Mouse (Mus musculus): ENCODE measurements around the gene Slc2a9. TPM values are rescaled to one million over a fixed set of nuclear protein-coding genes. Genes with fewer than 3 reads are reported as not detected.

Gene Slc2a9
- polyA plus RNA-seq, 1 experiment from 2014 or later: 0.23 TPM

DNA sequence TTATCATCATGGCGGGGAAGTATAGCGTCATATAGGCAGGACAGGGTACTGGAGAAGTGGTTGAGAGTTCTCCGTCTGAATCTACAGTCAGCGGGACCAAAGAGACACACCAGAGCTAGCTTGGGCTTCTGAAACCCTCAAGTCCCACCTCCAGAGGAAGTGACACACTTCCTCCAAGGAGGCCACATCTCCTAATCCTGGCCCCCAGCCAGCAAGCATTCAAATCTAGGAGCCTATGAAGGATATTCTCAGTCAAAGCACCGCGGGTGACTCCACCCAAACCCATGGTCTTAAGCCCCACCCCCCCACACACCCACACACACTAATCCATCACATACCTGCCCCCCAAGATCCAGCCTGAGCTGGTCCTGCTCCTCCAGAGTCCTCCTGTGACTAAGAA lies 9.1 kb downstream of the Slc2a9 start:
- H3K9ac ChIP-seq (ENCODE audit: low read depth, low read length): no peak overlapping the region
- H3K9me3 ChIP-seq (replicated peaks; ENCODE audit: control insufficient read depth, low read length, poor library complexity, severe bottlenecking): no peaks in the 10 kb centered on the region
- ATAC-seq: no peak
- H3K4me3 ChIP-seq (ENCODE audit: low read depth, low read length): no peak overlapping the region
- no peak overlapping the region for H3K27ac ChIP-seq (ENCODE audit: low read length)
- no peak overlapping the region for H3K4me2 ChIP-seq (ENCODE audit: low read length)
- no peaks in the 10 kb centered on the region for H3K36me3 ChIP-seq (ENCODE audit: control insufficient read depth, insufficient read depth, low read length)
- H3K27me3 ChIP-seq (ENCODE audit: control insufficient read depth, insufficient read depth, low read depth, low read length): no peaks in the 10 kb centered on the region
- 97% methylated on average over 6 of the region's 6 CpGs for WGBS
- H3K4me1 ChIP-seq (ENCODE audit: control insufficient read depth, insufficient read depth, low read length): no peaks in the 10 kb centered on the region

DNA sequence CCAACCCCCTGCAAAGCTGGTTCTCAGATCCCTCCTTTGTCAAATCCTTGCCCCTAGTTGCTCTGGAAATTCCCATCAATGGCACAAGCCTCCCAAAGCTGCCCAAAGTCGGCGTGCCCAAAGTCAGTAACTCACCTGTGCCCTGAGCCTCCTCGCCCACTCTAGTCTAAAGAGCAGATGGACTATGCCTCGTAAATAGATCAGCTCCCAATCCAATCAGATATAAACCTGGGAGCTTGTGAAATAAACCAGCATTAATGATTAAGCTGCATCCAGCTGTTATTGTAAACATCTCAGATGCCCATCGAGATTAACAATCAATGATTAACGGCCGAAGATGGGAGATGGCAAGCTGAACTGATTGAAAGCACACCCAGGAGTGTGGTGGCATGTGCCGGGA lies 11.2 kb downstream of the Slc2a9 start:
- 86% methylated on average over 8 of the region's 8 CpGs for WGBS
- no peak for ATAC-seq
- Histone ChIP-seq H3K27me3 (ENCODE audit: control insufficient read depth, insufficient read depth, low read depth, low read length) (no peaks in the 10 kb centered on the region), H3K4me2 (ENCODE audit: low read length) (no peak overlapping the region), H3K4me1 (ENCODE audit: control insufficient read depth, insufficient read depth, low read length) (no peaks in the 10 kb centered on the region), H3K27ac (ENCODE audit: low read length) (no peak overlapping the region), H3K4me3 (ENCODE audit: low read depth, low read length) (no peak overlapping the region), H3K9me3 (replicated peaks; ENCODE audit: control insufficient read depth, low read length, poor library complexity, severe bottlenecking) (no peaks in the 10 kb centered on the region), H3K9ac (ENCODE audit: low read depth, low read length) (no peak overlapping the region), H3K36me3 (ENCODE audit: control insufficient read depth, insufficient read depth, low read length) (no peaks in the 10 kb centered on the region)

DNA sequence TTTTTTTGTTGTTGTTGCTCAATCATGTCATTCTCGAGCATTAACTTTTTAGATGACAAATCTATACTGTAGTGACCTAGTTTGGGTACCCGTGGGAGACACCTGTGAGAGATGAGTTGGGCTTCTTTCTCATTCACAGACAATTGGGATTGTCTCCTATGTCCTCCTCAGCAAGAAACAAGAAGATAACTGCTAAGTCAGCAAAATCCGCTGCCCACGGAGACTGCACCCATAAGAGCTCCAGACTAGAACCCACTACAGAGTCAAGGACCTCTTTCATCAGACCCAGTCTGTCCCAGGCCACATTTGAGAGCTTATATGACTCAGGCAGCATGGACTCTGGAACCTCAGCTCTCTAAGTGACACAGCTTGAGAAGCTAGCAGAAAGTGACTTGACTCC lies 13.2 kb downstream of the Slc2a9 start:
- H3K27ac ChIP-seq (ENCODE audit: low read length): no peak overlapping the region
- WGBS: 92% methylated on average over 4 of the region's 4 CpGs

DNA sequence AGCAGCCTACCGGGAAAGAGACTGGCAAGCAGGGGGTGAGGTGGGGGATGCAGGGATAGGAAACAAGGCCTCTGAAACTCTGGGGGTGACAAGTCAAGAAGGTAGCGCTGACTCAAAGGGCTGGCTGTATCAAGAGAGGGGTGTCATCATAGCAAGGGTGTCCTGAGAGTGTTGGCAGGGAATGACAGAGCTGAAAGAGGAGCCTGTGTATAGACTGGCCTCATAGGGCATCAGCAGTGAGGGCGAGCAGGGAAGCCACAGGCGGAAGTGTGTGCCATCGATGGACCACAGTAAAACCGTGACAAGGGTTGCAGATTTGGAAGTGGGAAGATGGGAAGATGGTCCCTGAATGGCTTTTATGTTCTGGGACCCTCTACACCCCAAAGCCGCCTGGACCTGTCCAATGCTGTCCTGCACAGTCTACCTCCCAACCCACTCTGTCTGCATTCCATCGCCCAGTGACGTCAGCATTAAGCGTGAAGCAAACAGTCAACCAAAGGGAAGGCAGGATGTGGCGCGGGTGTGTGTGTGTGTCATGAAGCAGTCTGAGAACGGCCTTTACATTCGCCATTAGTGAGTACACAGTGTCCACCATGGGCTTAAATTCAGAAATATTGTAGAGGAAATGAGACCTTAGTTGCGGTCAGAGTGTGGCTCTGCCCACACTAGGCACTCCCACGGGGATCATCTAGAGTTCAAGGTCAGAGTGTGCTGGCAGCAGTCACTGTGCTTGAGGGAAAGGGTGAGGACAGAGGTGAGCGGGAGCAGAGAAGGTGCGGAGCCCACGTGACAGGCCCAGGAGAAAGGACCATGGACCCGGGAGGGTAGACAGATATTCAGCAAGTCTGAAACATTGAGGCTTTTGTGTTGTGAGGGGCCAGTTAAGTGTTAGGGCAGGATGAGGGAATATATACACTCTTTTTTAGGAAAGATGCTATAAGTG lies 14.0 kb downstream of the Slc2a9 start:
- H3K27me3 ChIP-seq (ENCODE audit: control insufficient read depth, insufficient read depth, low read depth, low read length): no peaks in the 10 kb centered on the region
- ATAC-seq: no peak
- H3K36me3 ChIP-seq (ENCODE audit: control insufficient read depth, insufficient read depth, low read length): no peaks in the 10 kb centered on the region
- no peak overlapping the region for H3K27ac ChIP-seq (ENCODE audit: low read length)
- no peak overlapping the region for H3K9ac ChIP-seq (ENCODE audit: low read depth, low read length)
- WGBS: 87% methylated on average over 20 of the region's 20 CpGs
- H3K4me3 ChIP-seq (ENCODE audit: low read depth, low read length): no peak overlapping the region
- H3K4me2 ChIP-seq (ENCODE audit: low read length): no peak overlapping the region
- H3K4me1 ChIP-seq (ENCODE audit: control insufficient read depth, insufficient read depth, low read length): no peaks in the 10 kb centered on the region
- no peaks in the 10 kb centered on the region for H3K9me3 ChIP-seq (replicated peaks; ENCODE audit: control insufficient read depth, low read length, poor library complexity, severe bottlenecking)

More for the DNA sequence above, 13.2 kb downstream of the Slc2a9 start:
- no peak for ATAC-seq
- no peak overlapping the region for H3K4me3 ChIP-seq (ENCODE audit: low read depth, low read length)
- no peaks in the 10 kb centered on the region for H3K4me1 ChIP-seq (ENCODE audit: control insufficient read depth, insufficient read depth, low read length)
- H3K27me3 ChIP-seq (ENCODE audit: control insufficient read depth, insufficient read depth, low read depth, low read length): no peaks in the 10 kb centered on the region
- H3K9me3 ChIP-seq (replicated peaks; ENCODE audit: control insufficient read depth, low read length, poor library complexity, severe bottlenecking): no peaks in the 10 kb centered on the region
- no peaks in the 10 kb centered on the region for H3K36me3 ChIP-seq (ENCODE audit: control insufficient read depth, insufficient read depth, low read length)
- H3K9ac ChIP-seq (ENCODE audit: low read depth, low read length): no peak overlapping the region
- H3K4me2 ChIP-seq (ENCODE audit: low read length): no peak overlapping the region

DNA sequence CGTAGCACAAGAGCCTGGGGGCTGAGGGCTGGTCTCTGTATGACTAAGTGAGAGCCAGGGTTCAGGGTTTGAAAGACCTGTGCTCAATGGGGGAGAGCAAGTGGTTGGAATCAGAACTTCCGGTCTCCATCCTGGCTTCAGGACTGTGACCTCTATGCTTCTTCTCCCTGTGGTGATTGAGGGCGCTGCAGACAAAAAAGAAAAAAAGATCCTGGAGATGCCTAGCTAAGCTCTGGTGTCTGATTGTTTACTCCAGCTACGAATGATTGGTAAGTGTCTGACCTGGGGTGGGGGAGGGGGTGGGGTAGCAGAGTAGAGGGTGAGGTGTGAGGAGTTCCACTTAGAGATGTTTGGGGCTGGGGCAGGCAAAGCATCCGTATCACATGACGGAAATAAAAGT lies 14.9 kb downstream of the Slc2a9 start:
- no peaks in the 10 kb centered on the region for H3K27me3 ChIP-seq (ENCODE audit: control insufficient read depth, insufficient read depth, low read depth, low read length)
- H3K9me3 ChIP-seq (replicated peaks; ENCODE audit: control insufficient read depth, low read length, poor library complexity, severe bottlenecking): no peaks in the 10 kb centered on the region
- H3K36me3 ChIP-seq (ENCODE audit: control insufficient read depth, insufficient read depth, low read length): no peaks in the 10 kb centered on the region
- no peak overlapping the region for H3K4me3 ChIP-seq (ENCODE audit: low read depth, low read length)
- no peak overlapping the region for H3K27ac ChIP-seq (ENCODE audit: low read length)
- H3K4me2 ChIP-seq (ENCODE audit: low read length): no peak overlapping the region
- H3K9ac ChIP-seq (ENCODE audit: low read depth, low read length): no peak overlapping the region
- 53% methylated on average over 6 of the region's 6 CpGs for WGBS
- no peak for ATAC-seq
- no peaks in the 10 kb centered on the region for H3K4me1 ChIP-seq (ENCODE audit: control insufficient read depth, insufficient read depth, low read length)

- Histone ChIP-seq H3K36me3 (ENCODE audit: control insufficient read depth, insufficient read depth, low read length) (no peaks in the 10 kb centered on the region), H3K4me2 (ENCODE audit: low read length) (no peak overlapping the region), H3K27me3 (ENCODE audit: control insufficient read depth, insufficient read depth, low read depth, low read length) (no peaks in the 10 kb centered on the region), H3K4me1 (ENCODE audit: control insufficient read depth, insufficient read depth, low read length) (no peaks in the 10 kb centered on the region), H3K27ac (ENCODE audit: low read length) (no peak overlapping the region), H3K9me3 (replicated peaks; ENCODE audit: control insufficient read depth, low read length, poor library complexity, severe bottlenecking) (no peaks in the 10 kb centered on the region), H3K4me3 (ENCODE audit: low read depth, low read length) (no peak overlapping the region), H3K9ac (ENCODE audit: low read depth, low read length) (no peak overlapping the region)
- no peak for ATAC-seq
- 84% methylated on average over 4 of the region's 4 CpGs for WGBS
Observed at GRCm38 (mm10) chr5:38487247-38487646, 15.7 kb downstream of the Slc2a9 start.

DNA sequence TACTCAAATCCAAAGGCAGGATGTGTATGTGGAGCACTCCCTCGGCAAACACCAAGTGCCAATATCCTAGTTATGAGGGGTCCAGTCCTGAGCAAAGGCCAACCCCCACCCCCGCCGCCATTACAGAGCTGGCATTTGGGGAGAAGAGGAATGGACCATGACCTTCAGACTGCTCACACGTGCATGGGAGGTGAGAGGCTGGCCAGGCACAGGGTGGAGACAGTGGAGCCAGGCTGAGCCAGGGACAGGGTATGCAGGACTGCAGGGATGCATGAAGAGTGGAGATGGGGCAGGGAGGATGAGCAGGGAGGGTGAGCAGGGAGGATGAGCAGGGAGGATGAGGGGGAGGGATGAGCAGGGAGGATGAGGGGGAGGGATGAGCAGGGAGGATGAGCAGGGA lies 17.0 kb downstream of the Slc2a9 start:
- Histone ChIP-seq H3K9me3 (replicated peaks; ENCODE audit: control insufficient read depth, low read length, poor library complexity, severe bottlenecking) (no peaks in the 10 kb centered on the region), H3K4me2 (ENCODE audit: low read length) (no peak overlapping the region), H3K4me3 (ENCODE audit: low read depth, low read length) (no peak overlapping the region), H3K36me3 (ENCODE audit: control insufficient read depth, insufficient read depth, low read length) (no peaks in the 10 kb centered on the region), H3K9ac (ENCODE audit: low read depth, low read length) (no peak overlapping the region), H3K4me1 (ENCODE audit: control insufficient read depth, insufficient read depth, low read length) (no peaks in the 10 kb centered on the region), H3K27me3 (ENCODE audit: control insufficient read depth, insufficient read depth, low read depth, low read length) (no peaks in the 10 kb centered on the region), H3K27ac (ENCODE audit: low read length) (no peak overlapping the region)
- ATAC-seq: no peak
- 78% methylated on average over 4 of the region's 4 CpGs for WGBS

GRCm38 (mm10) chr5:38483518-38484110 lies 19.3 kb downstream of the Slc2a9 start:
- WGBS: 80% methylated on average over 7 of the region's 7 CpGs
- no peaks in the 10 kb centered on the region for H3K36me3 ChIP-seq (ENCODE audit: control insufficient read depth, insufficient read depth, low read length)
- H3K9me3 ChIP-seq (replicated peaks; ENCODE audit: control insufficient read depth, low read length, poor library complexity, severe bottlenecking): no peaks in the 10 kb centered on the region
- H3K9ac ChIP-seq (ENCODE audit: low read depth, low read length): no peak overlapping the region
- no peak overlapping the region for H3K4me3 ChIP-seq (ENCODE audit: low read depth, low read length)
- no peak overlapping the region for H3K27ac ChIP-seq (ENCODE audit: low read length)
- no peak overlapping the region for H3K4me2 ChIP-seq (ENCODE audit: low read length)
- H3K27me3 ChIP-seq (ENCODE audit: control insufficient read depth, insufficient read depth, low read depth, low read length): no peaks in the 10 kb centered on the region
- ATAC-seq: no peak
- peaks cover 10% of the 10 kb centered on the region for H3K4me1 ChIP-seq (ENCODE audit: control insufficient read depth, insufficient read depth, low read length)

Measured in midbrain, embryonic 16.5 days (tissue).